Mouse (Mus musculus): Measurements from ENCODE around the gene Itpr2. TPM values are rescaled to one million over a fixed set of nuclear protein-coding genes. Genes with fewer than 3 reads are reported as not detected.

The Itpr2 gene
- polyA plus RNA-seq, 1 experiment, result 18.0 TPM

DNA sequence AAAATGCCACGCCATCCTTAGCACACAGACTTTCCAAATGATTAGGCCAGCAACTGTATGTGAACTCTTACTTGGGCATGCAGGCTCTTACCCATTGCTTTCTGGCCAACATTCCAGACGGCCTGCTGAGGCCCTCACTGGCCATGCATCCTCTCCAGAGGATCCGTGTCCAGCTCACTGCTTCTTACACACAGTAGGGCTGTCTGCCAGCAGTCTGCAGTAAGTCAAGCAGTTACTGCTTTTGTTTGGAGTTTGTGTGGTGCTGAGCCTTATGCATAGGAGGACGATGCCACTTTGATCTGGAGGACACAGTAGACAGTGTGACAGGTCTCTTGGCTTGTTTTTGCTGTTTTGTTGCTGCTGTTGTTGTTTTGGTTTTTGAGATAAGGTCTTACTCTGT is 36.6 kb upstream of the Itpr2 start:
- TF ChIP-seq CTCF (IDR thresholded peaks at IDR 0.05; ENCODE audit: extremely low read depth, insufficient read depth, insufficient read length, insufficient replicate concordance) (no peak), POLR2A (IDR thresholded peaks at IDR 0.05; ENCODE audit: low read depth, low read length) (no peak)
- peaks cover 3% of the 10 kb centered on the region for H3K4me1 ChIP-seq (ENCODE audit: control insufficient read depth, insufficient read depth, insufficient read length)
- WGBS, result 86% methylated on average over 4 of the region's 4 CpGs
- DNase-seq (ENCODE audit: low read depth in 1 of 2, low spot score in 2 of 2), result no peak
- no peak overlapping the region; the same call in 1 of the 2 replicates for H3K27ac ChIP-seq (ENCODE audit: insufficient read depth, low read length)
- H3K27me3 ChIP-seq (ENCODE audit: control insufficient read depth, insufficient read depth, low read length), result no peaks in the 10 kb centered on the region
- H3K4me3 ChIP-seq (ENCODE audit: extremely low read depth, insufficient read depth, insufficient read length), result no peak overlapping the region
- no peaks in the 10 kb centered on the region for H3K36me3 ChIP-seq (ENCODE audit: control insufficient read depth, insufficient read depth, low read length)

GRCm38 (mm10) chr6:146538071-146538470 is 36.0 kb upstream of the Itpr2 start:
- WGBS, result 62% methylated on average over 2 of the region's 2 CpGs
- Histone ChIP-seq H3K4me1 (ENCODE audit: control insufficient read depth, insufficient read depth, insufficient read length) (peaks cover 3% of the 10 kb centered on the region), H3K27ac (ENCODE audit: insufficient read depth, low read length) (no peak overlapping the region), H3K4me3 (ENCODE audit: extremely low read depth, insufficient read depth, insufficient read length) (no peak overlapping the region), H3K27me3 (ENCODE audit: control insufficient read depth, insufficient read depth, low read length) (no peaks in the 10 kb centered on the region), H3K36me3 (ENCODE audit: control insufficient read depth, insufficient read depth, low read length) (no peaks in the 10 kb centered on the region)
- no peak for DNase-seq (ENCODE audit: low read depth in 1 of 2, low spot score in 2 of 2)
- TF ChIP-seq CTCF (IDR thresholded peaks at IDR 0.05; ENCODE audit: extremely low read depth, insufficient read depth, insufficient read length, insufficient replicate concordance) (no peak), POLR2A (IDR thresholded peaks at IDR 0.05; ENCODE audit: low read depth, low read length) (no peak)

- Histone ChIP-seq H3K4me3 (ENCODE audit: extremely low read depth, insufficient read depth, insufficient read length) (no peak overlapping the region), H3K27ac (ENCODE audit: insufficient read depth, low read length) (no peak overlapping the region), H3K4me1 (ENCODE audit: control insufficient read depth, insufficient read depth, insufficient read length) (peaks cover 3% of the 10 kb centered on the region), H3K36me3 (ENCODE audit: control insufficient read depth, insufficient read depth, low read length) (no peaks in the 10 kb centered on the region), H3K27me3 (ENCODE audit: control insufficient read depth, insufficient read depth, low read length) (no peaks in the 10 kb centered on the region)
- TF ChIP-seq CTCF (IDR thresholded peaks at IDR 0.05; ENCODE audit: extremely low read depth, insufficient read depth, insufficient read length, insufficient replicate concordance), result no peak
- WGBS, result 92% methylated on average over 4 of the region's 4 CpGs
- no peak for DNase-seq (ENCODE audit: low read depth in 1 of 2, low spot score in 2 of 2)
These were observed 35.1 kb upstream of the Itpr2 start for GRCm38 (mm10) chr6:146537111-146537510.

DNA sequence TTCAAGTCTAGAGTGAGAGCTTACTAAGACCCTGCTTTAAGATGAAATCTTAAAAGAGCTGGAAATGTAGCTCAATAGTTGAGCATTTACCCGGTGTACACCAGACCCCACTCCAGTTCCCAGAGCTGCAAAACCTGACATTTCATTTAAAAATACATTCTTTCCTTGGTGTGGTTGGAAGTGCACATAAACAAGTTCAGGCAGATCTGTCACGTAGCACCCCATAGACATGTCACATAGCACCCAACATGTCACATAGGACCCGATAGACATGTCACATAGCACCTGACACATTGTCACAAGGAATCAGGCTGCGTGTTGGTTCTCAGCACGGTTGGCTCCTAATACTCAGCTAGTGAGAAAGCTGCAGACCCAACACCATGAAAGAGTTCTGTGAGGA is 33.5 kb upstream of the Itpr2 start:
- Histone ChIP-seq H3K27me3 (ENCODE audit: control insufficient read depth, insufficient read depth, low read length) (no peaks in the 10 kb centered on the region), H3K27ac (ENCODE audit: insufficient read depth, low read length) (no peak overlapping the region), H3K4me3 (ENCODE audit: extremely low read depth, insufficient read depth, insufficient read length) (no peak overlapping the region), H3K4me1 (ENCODE audit: control insufficient read depth, insufficient read depth, insufficient read length) (peaks cover 5% of the 10 kb centered on the region; the same call in 1 of the 2 replicates), H3K36me3 (ENCODE audit: control insufficient read depth, insufficient read depth, low read length) (no peaks in the 10 kb centered on the region)
- no peak for TF ChIP-seq CTCF (IDR thresholded peaks at IDR 0.05; ENCODE audit: extremely low read depth, insufficient read depth, insufficient read length, insufficient replicate concordance)
- TF ChIP-seq POLR2A (IDR thresholded peaks at IDR 0.05; ENCODE audit: low read depth, low read length), result no peak
- DNase-seq (ENCODE audit: low read depth in 1 of 2, low spot score in 2 of 2), result no peak
- WGBS, result 93% methylated on average over 5 of the region's 5 CpGs

- no peaks in the 10 kb centered on the region for H3K36me3 ChIP-seq (ENCODE audit: control insufficient read depth, insufficient read depth, low read length)
- no peak for DNase-seq (ENCODE audit: low read depth in 1 of 2, low spot score in 2 of 2)
- no peak for TF ChIP-seq POLR2A (IDR thresholded peaks at IDR 0.05; ENCODE audit: low read depth, low read length)
- no peak for TF ChIP-seq CTCF (IDR thresholded peaks at IDR 0.05; ENCODE audit: extremely low read depth, insufficient read depth, insufficient read length, insufficient replicate concordance)
- WGBS, result 91% methylated on average over 4 of the region's 4 CpGs
- H3K4me3 ChIP-seq (ENCODE audit: extremely low read depth, insufficient read depth, insufficient read length), result no peak overlapping the region
- no peak overlapping the region for H3K27ac ChIP-seq (ENCODE audit: insufficient read depth, low read length)
- H3K4me1 ChIP-seq (ENCODE audit: control insufficient read depth, insufficient read depth, insufficient read length), result peaks cover 9% of the 10 kb centered on the region; the same call in 1 of the 2 replicates
- H3K27me3 ChIP-seq (ENCODE audit: control insufficient read depth, insufficient read depth, low read length), result no peaks in the 10 kb centered on the region
These were observed 31.1 kb upstream of the Itpr2 start for GRCm38 (mm10) chr6:146533146-146533545.

DNA sequence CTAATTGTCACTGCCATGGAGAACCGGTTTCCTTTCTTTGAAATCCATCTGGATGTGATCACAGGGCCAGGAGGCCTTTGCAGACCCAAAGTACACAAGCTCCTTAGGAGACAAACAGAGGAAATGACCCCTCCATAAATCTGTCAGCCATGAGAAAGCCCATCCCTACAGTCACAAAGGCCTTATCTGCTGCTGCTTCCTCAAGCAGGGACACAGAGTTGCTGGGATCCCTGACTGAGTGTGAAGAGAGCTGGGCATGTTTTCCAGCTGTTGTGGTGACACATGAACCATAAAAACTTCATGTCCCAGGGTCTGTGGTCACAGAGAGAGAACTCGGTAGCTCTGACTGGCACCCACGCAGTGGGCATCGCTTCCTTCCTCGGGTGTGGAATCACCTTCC is 28.7 kb upstream of the Itpr2 start:
- no peak for DNase-seq (ENCODE audit: low read depth in 1 of 2, low spot score in 2 of 2)
- Histone ChIP-seq H3K4me1 (ENCODE audit: control insufficient read depth, insufficient read depth, insufficient read length) (peaks cover 9% of the 10 kb centered on the region; the same call in 1 of the 2 replicates), H3K27me3 (ENCODE audit: control insufficient read depth, insufficient read depth, low read length) (no peaks in the 10 kb centered on the region), H3K27ac (ENCODE audit: insufficient read depth, low read length) (no peak overlapping the region), H3K36me3 (ENCODE audit: control insufficient read depth, insufficient read depth, low read length) (no peaks in the 10 kb centered on the region), H3K4me3 (ENCODE audit: extremely low read depth, insufficient read depth, insufficient read length) (no peak overlapping the region)
- WGBS, result 36% methylated on average over 5 of the region's 5 CpGs
- TF ChIP-seq CTCF (IDR thresholded peaks at IDR 0.05; ENCODE audit: extremely low read depth, insufficient read depth, insufficient read length, insufficient replicate concordance) (no peak), POLR2A (IDR thresholded peaks at IDR 0.05; ENCODE audit: low read depth, low read length) (no peak)

DNA sequence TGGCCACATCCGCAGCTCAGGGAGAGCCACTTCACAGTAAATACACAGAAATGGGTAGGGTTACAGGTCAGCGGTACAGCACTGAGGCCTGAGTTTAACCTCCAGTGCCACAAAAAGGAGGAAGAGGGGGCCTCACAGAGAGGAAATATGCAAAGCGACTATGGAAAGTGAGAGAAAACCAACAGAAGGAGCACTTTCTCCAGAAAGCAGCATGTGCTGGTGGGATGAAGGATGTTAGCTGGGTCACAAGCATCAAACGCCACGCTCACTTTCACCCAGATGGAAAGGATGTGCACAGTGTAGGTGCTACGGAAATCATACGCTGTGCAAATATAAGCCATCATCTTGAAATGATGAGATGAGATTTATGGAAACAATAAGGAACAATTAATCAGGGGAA is 28.3 kb upstream of the Itpr2 start:
- no peaks in the 10 kb centered on the region for H3K27me3 ChIP-seq (ENCODE audit: control insufficient read depth, insufficient read depth, low read length)
- H3K36me3 ChIP-seq (ENCODE audit: control insufficient read depth, insufficient read depth, low read length), result no peaks in the 10 kb centered on the region
- H3K27ac ChIP-seq (ENCODE audit: insufficient read depth, low read length), result no peak overlapping the region
- TF ChIP-seq CTCF (IDR thresholded peaks at IDR 0.05; ENCODE audit: extremely low read depth, insufficient read depth, insufficient read length, insufficient replicate concordance) (no peak), POLR2A (IDR thresholded peaks at IDR 0.05; ENCODE audit: low read depth, low read length) (no peak)
- WGBS, result 51% methylated on average over 7 of the region's 7 CpGs
- H3K4me3 ChIP-seq (ENCODE audit: extremely low read depth, insufficient read depth, insufficient read length), result no peak overlapping the region
- peaks cover 9% of the 10 kb centered on the region; the same call in 1 of the 2 replicates for H3K4me1 ChIP-seq (ENCODE audit: control insufficient read depth, insufficient read depth, insufficient read length)
- DNase-seq (ENCODE audit: low read depth in 1 of 2, low spot score in 2 of 2), result no peak
